Comparison of ENCODE assay signal across 12 mouse cellular contexts in genomic region chr5:118084171-118084727, GRCm38 (mm10). TPM values are rescaled to one million over a fixed set of nuclear protein-coding genes. Genes with fewer than 3 reads are reported as not detected.
DNase-seq lines count a peak whose midpoint lies in the region; ATAC-seq and TF ChIP-seq lines count a peak whose summit lies in the region.
"Had no signal": no experiment of that assay in that cellular context is flagged by ENCODE, and none has a peak within 500 bp of the region (broad histone marks: within the 10 kb centered on the region; RNA-seq: fewer than 3 reads in every experiment).

No protein-coding gene starts in this region.

- DNase-seq in cerebellum, postnatal 14 days = peak; percentile 48 to 53
- DNase-seq in CH12.LX (ENCODE audit: extremely low read depth) = no peak
- DNase-seq in limb, embryonic 14.5 days (ENCODE audit: low spot score) = peak; percentile 33
- DNase-seq in spleen, postnatal 14 days (ENCODE audit: low spot score in 2 of 2) = no peak
- DNase-seq in urinary bladder, postnatal 14 days (ENCODE audit: low spot score) = no peak
- DNase-seq: gastrocnemius, postnatal 36 days; kidney, postnatal 14 days had no signal

- peaks cover 54 to 97% of the 10 kb centered on the region in 2 experiments for H3K4me1 ChIP-seq in CH12.LX (ENCODE audit: control insufficient read depth in 1 of 2, insufficient read depth in 2 of 2)
- H3K4me1 ChIP-seq in forebrain, embryonic 13.5 days = peaks cover 81% of the 10 kb centered on the region
- peaks cover 25% of the 10 kb centered on the region for H3K4me1 ChIP-seq in limb, embryonic 14.5 days (ENCODE audit: control insufficient read depth, insufficient read depth, low read length)
- peaks cover 23% of the 10 kb centered on the region for H3K4me1 ChIP-seq in kidney, embryonic 16.5 days (ENCODE audit: insufficient read depth, low read length)

- H3K27ac ChIP-seq in CH12.LX (ENCODE audit: insufficient read depth, low read depth) = peak overlapping the region; percentile 39
- H3K27ac ChIP-seq in forebrain, embryonic 13.5 days = peak overlapping the region; percentile 83
- H3K27ac ChIP-seq in limb, embryonic 14.5 days (replicated peaks; ENCODE audit: low read depth, low read length) = no peak overlapping the region
- H3K27ac ChIP-seq in kidney, embryonic 16.5 days (ENCODE audit: low read length) = no peak overlapping the region
- H3K27ac ChIP-seq: lung, embryonic 15.5 days; stomach, embryonic 15.5 days had no signal

- H3K79me2 ChIP-seq in CH12.LX (replicated peaks; ENCODE audit: control insufficient read depth, extremely low read depth, insufficient read depth, poor library complexity, severe bottlenecking) = no peaks in the 10 kb centered on the region

- no peak overlapping the region for H3K4me2 ChIP-seq in CH12.LX (ENCODE audit: insufficient read depth, low read depth, poor library complexity, severe bottlenecking)
- H3K4me2 ChIP-seq in forebrain, embryonic 13.5 days = no peak overlapping the region
- no peak overlapping the region for H3K4me2 ChIP-seq in limb, embryonic 14.5 days (replicated peaks; ENCODE audit: low read depth, low read length, severe bottlenecking)
- H3K4me2 ChIP-seq in kidney, embryonic 16.5 days (replicated peaks; ENCODE audit: low read depth, low read length) = no peak overlapping the region
- H3K4me2 ChIP-seq: lung, embryonic 15.5 days; stomach, embryonic 15.5 days had no signal

- dilution Hi-C loops in CH12.LX (cut with MboI; ENCODE audit: extremely low pct_ligation_motif_present, extremely low pct_unique_long_range_greater_than_20kb, low sequenced_read_pairs) = no loop called here

- no peaks in the 10 kb centered on the region for H3K9me3 ChIP-seq in CH12.LX (replicated peaks; ENCODE audit: low read length)
- no peaks in the 10 kb centered on the region for H3K9me3 ChIP-seq in forebrain, embryonic 13.5 days (replicated peaks)
- H3K9me3 ChIP-seq in limb, embryonic 14.5 days (ENCODE audit: control insufficient read depth, low read length) = no peaks in the 10 kb centered on the region
- H3K9me3 ChIP-seq in kidney, embryonic 16.5 days (ENCODE audit: low read length) = no peaks in the 10 kb centered on the region
- H3K9me3 ChIP-seq: lung, embryonic 15.5 days; stomach, embryonic 15.5 days had no signal

- TF ChIP-seq CTCF in CH12.LX (conservative IDR thresholded peaks at IDR 0.05 in 1 of 2, IDR thresholded peaks at IDR 0.05 in 1 of 2; ENCODE audit: low read depth in 2 of 2, low read length in 2 of 2) = no peak

- 51% methylated on average over 10 of the region's 10 CpGs for WGBS in forebrain, embryonic 13.5 days
- 63% methylated on average over 10 of the region's 10 CpGs for WGBS in limb, embryonic 14.5 days
- 82% methylated on average over 10 of the region's 10 CpGs for WGBS in kidney, embryonic 16.5 days

- no peaks in the 10 kb centered on the region for H3K27me3 ChIP-seq in CH12.LX (replicated peaks)
- H3K27me3 ChIP-seq in forebrain, embryonic 13.5 days = no peaks in the 10 kb centered on the region
- no peaks in the 10 kb centered on the region for H3K27me3 ChIP-seq in limb, embryonic 14.5 days (ENCODE audit: control insufficient read depth, insufficient read depth, low read length)
- H3K27me3 ChIP-seq in kidney, embryonic 16.5 days (ENCODE audit: insufficient read depth, low read length) = no peaks in the 10 kb centered on the region
- H3K27me3 ChIP-seq: lung, embryonic 15.5 days; stomach, embryonic 15.5 days had no signal

- TF ChIP-seq EP300 in CH12.LX (IDR thresholded peaks at IDR 0.05; ENCODE audit: low read length) = no peak

- no peak for TF ChIP-seq POLR2A in CH12.LX (IDR thresholded peaks at IDR 0.05; ENCODE audit: low read depth, low read length)
- TF ChIP-seq POLR2A in limb, embryonic 14.5 days (IDR thresholded peaks at IDR 0.05; ENCODE audit: borderline replicate concordance, extremely low read depth, insufficient read depth, insufficient read length) = no peak

- peaks cover 18 to 63% of the 10 kb centered on the region in 2 experiments for H3K36me3 ChIP-seq in CH12.LX (replicated peaks in 1 of 2; ENCODE audit: control insufficient read depth in 1 of 2, insufficient read depth in 1 of 2, low read length in 1 of 2)
- H3K36me3 ChIP-seq in forebrain, embryonic 13.5 days (ENCODE audit: poor library complexity, severe bottlenecking) = no peaks in the 10 kb centered on the region
- peaks cover 10% of the 10 kb centered on the region for H3K36me3 ChIP-seq in limb, embryonic 14.5 days (ENCODE audit: control insufficient read depth, insufficient read depth, low read length)
- H3K36me3 ChIP-seq in kidney, embryonic 16.5 days (ENCODE audit: insufficient read depth, low read length) = no peaks in the 10 kb centered on the region
- H3K36me3 ChIP-seq: stomach, embryonic 15.5 days had no signal

- in situ Hi-C loops in CH12.LX (cut with MboI; ENCODE audit: low pct_ligation_motif_present, low pct_unique_long_range_greater_than_20kb, low sequenced_read_pairs) = no loop called here

- ATAC-seq in cerebellum, adult (ENCODE audit: insufficient number of reproducible peaks, low FRiP score, low TSS enrichment) = no peak
- peak; percentile 34 for ATAC-seq in forebrain, embryonic 13.5 days
- ATAC-seq in limb, embryonic 14.5 days (ENCODE audit: low FRiP score, low read depth) = no peak
- no peak for ATAC-seq in kidney, embryonic 16.5 days (ENCODE audit: low FRiP score, low TSS enrichment)

- TF ChIP-seq RAD21 in CH12.LX (IDR thresholded peaks at IDR 0.05; ENCODE audit: low read depth, low read length) = no peak

- H3K4me3 ChIP-seq in CH12.LX (replicated peaks in 1 of 3; ENCODE audit: low read depth in 2 of 3, low read length in 2 of 3, poor library complexity in 1 of 3) = no peak overlapping the region
- H3K4me3 ChIP-seq in forebrain, embryonic 13.5 days = no peak overlapping the region
- H3K4me3 ChIP-seq in limb, embryonic 14.5 days (replicated peaks; ENCODE audit: low read length) = no peak overlapping the region
- H3K4me3 ChIP-seq in kidney, embryonic 16.5 days (ENCODE audit: low read length) = no peak overlapping the region
- H3K4me3 ChIP-seq: lung, embryonic 15.5 days; stomach, embryonic 15.5 days had no signal

- H3K9ac ChIP-seq in CH12.LX (ENCODE audit: insufficient read depth, low read depth) = no peak overlapping the region
- peak overlapping the region; percentile 53 for H3K9ac ChIP-seq in forebrain, embryonic 13.5 days
- H3K9ac ChIP-seq in limb, embryonic 14.5 days (ENCODE audit: low read depth, low read length, severe bottlenecking) = no peak overlapping the region
- no peak overlapping the region for H3K9ac ChIP-seq in kidney, embryonic 16.5 days (replicated peaks; ENCODE audit: low read length)
- H3K9ac ChIP-seq: lung, embryonic 15.5 days; stomach, embryonic 15.5 days had no signal

TF ChIP-seq in CH12.LX, 34 proteins besides CTCF, POLR2A, EP300 and RAD21:
- TF ChIP-seq NRF1 (IDR thresholded peaks at IDR 0.05; ENCODE audit: low read depth, low read length) = no peak

RNA-seq across cellular contexts. Expression of gene Tesc, which starts 56.7 kb away (rescaled TPM):
- total RNA-seq in CH12.LX (2012; rRNA removed) (0.13 and 0.34 TPM in 2 replicates), CH12.LX (2014; rRNA removed) (1.3 TPM in 1 of 2 replicates, not detected in the other)
- 0.80 and 0.90 TPM in 2 replicates for polyA plus RNA-seq in CH12.LX (2012; ENCODE audit: insufficient read length, low read depth)
- polyA plus RNA-seq in forebrain, embryonic 13.5 days (2015; fragmentation: Nextera tagmentation; extraction: Ambion mirVana) = 4.5 and 5.2 TPM in 2 replicates
- 1.4 and 2.2 TPM in 2 replicates for polyA plus RNA-seq in limb, embryonic 14.5 days (2012; rRNA removed)
- polyA plus RNA-seq in limb, embryonic 14.5 days (2014; fragmentation: Nextera tagmentation; extraction: Ambion mirVana) = 5.2 and 8.6 TPM in 2 replicates
- 20.9 and 23.9 TPM in 2 replicates for polyA plus RNA-seq in kidney, embryonic 16.5 days (2015; fragmentation: Nextera tagmentation; extraction: Ambion mirVana)

Comparison
In these comparisons a context has a peak if more than half of its experiments do, and no peak if none do; other contexts are left out.
1. DNase-seq: peak in cerebellum, postnatal 14 days (2 of 2) and limb, embryonic 14.5 days (single experiment); none in CH12.LX (single experiment), spleen, postnatal 14 days (0 of 2) and urinary bladder, postnatal 14 days (single experiment).
2. H3K27ac ChIP-seq: peak in CH12.LX (single experiment) and forebrain, embryonic 13.5 days (single experiment); none in limb, embryonic 14.5 days (single experiment) and kidney, embryonic 16.5 days (single experiment).